In the genomic region with DNA sequence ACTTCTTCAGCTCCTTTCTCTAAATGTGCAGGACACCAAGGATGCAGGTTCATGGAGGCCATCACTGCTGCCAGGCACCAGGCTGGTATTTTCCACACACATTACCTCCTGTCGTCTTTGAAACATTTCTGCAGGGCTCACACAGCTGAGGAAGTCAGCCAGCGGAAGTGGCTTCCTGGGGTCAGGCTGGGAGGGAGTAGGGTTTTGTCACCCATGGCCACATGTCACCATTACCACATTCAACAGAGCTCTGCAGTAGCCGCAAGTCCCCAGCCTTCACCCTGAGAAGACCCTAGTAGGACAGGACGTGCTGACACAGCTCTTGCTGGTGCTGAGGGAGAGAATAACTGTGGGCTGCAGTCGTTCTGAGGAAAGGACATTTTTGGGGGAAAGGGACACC, we compare ENCODE assay signal across 10 mouse cellular contexts. TPM values are rescaled to one million over a fixed set of nuclear protein-coding genes. Genes with fewer than 3 reads are reported as not detected.
DNase-seq lines count a peak whose midpoint lies in the region; ATAC-seq lines count a peak whose summit lies in the region.
"Had no signal": no experiment of that assay in that cellular context is flagged by ENCODE, and none has a peak within 500 bp of the region (broad histone marks: within the 10 kb centered on the region; RNA-seq: fewer than 3 reads in every experiment).

No protein-coding gene starts in this region.

- no peak overlapping the region for H3K27ac ChIP-seq in hindbrain, embryonic 14.5 days
- H3K27ac ChIP-seq: hindbrain, embryonic 13.5 days had no signal

- H3K4me2 ChIP-seq in hindbrain, embryonic 14.5 days (replicated peaks) = no peak overlapping the region
- H3K4me2 ChIP-seq: hindbrain, embryonic 13.5 days had no signal

- H3K27me3 ChIP-seq in megakaryocyte, embryonic 14.5 days (replicated peaks) = peaks cover 2% of the 10 kb centered on the region
- H3K27me3 ChIP-seq in hindbrain, embryonic 14.5 days (ENCODE audit: control insufficient read depth, insufficient read depth, low read length) = no peaks in the 10 kb centered on the region

- 79% methylated on average over 5 of the region's 5 CpGs for WGBS in hindbrain, embryonic 14.5 days

- ATAC-seq in hindbrain, embryonic 14.5 days (ENCODE audit: low FRiP score) = no peak

- DNase-seq in lung, postnatal 25 days (ENCODE audit: low spot score) = peak; percentile 50
- DNase-seq in lung, postnatal 14 days = no peak
- DNase-seq in c-Kit-positive CD71-negative TER-119-negative erythroid progenitor cells, embryonic 14.5 days (ENCODE audit: low read depth) = peak; percentile 53
- peak; percentile 48 for DNase-seq in thymus, postnatal 4 days
- no peak for DNase-seq in cerebellum, adult 11-12 months
- DNase-seq in hindbrain, embryonic 14.5 days (ENCODE audit: low spot score) = no peak
- DNase-seq: left cerebral cortex, postnatal 4 days had no signal

- H3K9ac ChIP-seq in hindbrain, embryonic 14.5 days = no peak overlapping the region
- H3K9ac ChIP-seq: hindbrain, embryonic 13.5 days had no signal

- peaks cover 67% of the 10 kb centered on the region for H3K4me1 ChIP-seq in megakaryocyte, embryonic 14.5 days
- peaks cover 10% of the 10 kb centered on the region for H3K4me1 ChIP-seq in hindbrain, embryonic 14.5 days (replicated peaks; ENCODE audit: control insufficient read depth, insufficient read depth, low read length)

- H3K9me3 ChIP-seq in megakaryocyte, embryonic 14.5 days = no peaks in the 10 kb centered on the region
- H3K9me3 ChIP-seq in hindbrain, embryonic 14.5 days (ENCODE audit: control insufficient read depth, low read length) = no peaks in the 10 kb centered on the region
- H3K9me3 ChIP-seq: hindbrain, embryonic 13.5 days had no signal

- peak overlapping the region; percentile 74 for H3K4me3 ChIP-seq in megakaryocyte, embryonic 14.5 days (replicated peaks)
- no peak overlapping the region for H3K4me3 ChIP-seq in hindbrain, embryonic 14.5 days (replicated peaks; ENCODE audit: low read length)
- H3K4me3 ChIP-seq: hindbrain, embryonic 13.5 days; myocyte had no signal

- H3K36me3 ChIP-seq in megakaryocyte, embryonic 14.5 days (replicated peaks; ENCODE audit: low read length) = peaks cover 34% of the 10 kb centered on the region
- H3K36me3 ChIP-seq in hindbrain, embryonic 14.5 days (replicated peaks; ENCODE audit: control insufficient read depth, insufficient read depth) = peaks cover 10% of the 10 kb centered on the region; the same call in 1 of the 2 replicates

RNA-seq across cellular contexts. Expression of gene Ap5b1, which starts 4.0 kb away (rescaled TPM):
- 23.7 and 35.2 TPM in 2 replicates for polyA plus RNA-seq in megakaryocyte, embryonic 14.5 days (2012; ENCODE audit: insufficient read depth, low replicate concordance)
- polyA plus RNA-seq in hindbrain, embryonic 14.5 days (2014; fragmentation: Nextera tagmentation; extraction: Ambion mirVana) = 3.8 and 4.0 TPM in 2 replicates

RNA-seq across cellular contexts. Expression of gene Ovol1, which starts 11.4 kb away (rescaled TPM):
- polyA plus RNA-seq in megakaryocyte, embryonic 14.5 days (2012; ENCODE audit: insufficient read depth, low replicate concordance) = not detected in 2 replicates
- polyA plus RNA-seq in hindbrain, embryonic 14.5 days (2014; fragmentation: Nextera tagmentation; extraction: Ambion mirVana) = 0.07 and 0.15 TPM in 2 replicates
- polyA plus RNA-seq: hindbrain, embryonic 13.5 days; myocyte had no signal

RNA-seq across cellular contexts. Expression of gene Rnaseh2c, which starts 29.8 kb away (rescaled TPM):
- polyA plus RNA-seq in megakaryocyte, embryonic 14.5 days (2012; ENCODE audit: insufficient read depth, low replicate concordance) = 356 and 520 TPM in 2 replicates
- 55.1 and 55.3 TPM in 2 replicates for polyA plus RNA-seq in hindbrain, embryonic 14.5 days (2014; fragmentation: Nextera tagmentation; extraction: Ambion mirVana)

RNA-seq across cellular contexts. Expression of gene Kat5, which starts 38.2 kb away (rescaled TPM):
- 26.7 and 57.5 TPM in 2 replicates for polyA plus RNA-seq in megakaryocyte, embryonic 14.5 days (2012; ENCODE audit: insufficient read depth, low replicate concordance)
- 38.4 and 41.0 TPM in 2 replicates for polyA plus RNA-seq in hindbrain, embryonic 14.5 days (2014; fragmentation: Nextera tagmentation; extraction: Ambion mirVana)

Comparison
In these comparisons a context has a peak if more than half of its experiments do, and no peak if none do; other contexts are left out.
1. DNase-seq: peak in lung, postnatal 25 days (single experiment), c-Kit-positive CD71-negative TER-119-negative erythroid progenitor cells, embryonic 14.5 days (single experiment) and thymus, postnatal 4 days (single experiment); none in lung, postnatal 14 days (single experiment), cerebellum, adult 11-12 months (single experiment) and hindbrain, embryonic 14.5 days (single experiment).